Mouse (Mus musculus): ENCODE results near the gene Kmt2d. TPM values are rescaled to one million over a fixed set of nuclear protein-coding genes. Genes with fewer than 3 reads are reported as not detected.
A peak's percentile ranks its signal among the peaks of the same experiment; 100 is the strongest.

Gene Kmt2d
- polyA plus RNA-seq, 1 experiment from 2014 or later, result 8.7 TPM

- TF ChIP-seq EP300 (IDR thresholded peaks at IDR 0.05) (no peak), CTCF (IDR thresholded peaks at IDR 0.05) (no peak)
- DNase-seq (ENCODE audit: low spot score) (no peak), ATAC-seq (no peak)
- Histone ChIP-seq H3K4me3 (ENCODE audit: low read depth, low read length) (no peak overlapping the region), H3K27ac (ENCODE audit: low read length) (no peak overlapping the region), H3K4me2 (replicated peaks; ENCODE audit: low read depth, low read length) (no peak overlapping the region), H3K9ac (replicated peaks; ENCODE audit: low read depth) (no peak overlapping the region), H3K4me1 (ENCODE audit: insufficient read depth, low read depth, low read length) (0 out of 2 replicates have a peak, but pooled peaks cover 6% of the 10 kb centered on the region), H3K27me3 (replicated peaks; ENCODE audit: insufficient read depth, low read length) (no peaks in the 10 kb centered on the region), H3K9me3 (ENCODE audit: low read length) (no peaks in the 10 kb centered on the region), H3K36me3 (ENCODE audit: insufficient read depth, low read length) (peaks cover 8% of the 10 kb centered on the region; the same call in 1 of the 2 replicates)
- WGBS, result 89% methylated on average over 7 of the region's 7 CpGs
Measured at GRCm38 (mm10) chr15:98827611-98828011, 43.4 kb downstream of the Kmt2d start.

GRCm38 (mm10) chr15:98823434-98823833 is 47.6 kb downstream of the Kmt2d start:
- no peak overlapping the region for H3K27ac ChIP-seq (ENCODE audit: low read length)
- H3K9ac ChIP-seq (replicated peaks; ENCODE audit: low read depth), result no peak overlapping the region
- H3K36me3 ChIP-seq (ENCODE audit: insufficient read depth, low read length), result peaks cover 17% of the 10 kb centered on the region; the same call in 1 of the 2 replicates
- H3K4me3 ChIP-seq (ENCODE audit: low read depth, low read length), result no peak overlapping the region
- TF ChIP-seq CTCF (IDR thresholded peaks at IDR 0.05), result peak; percentile 41
- no peak for TF ChIP-seq EP300 (IDR thresholded peaks at IDR 0.05)
- no peaks in the 10 kb centered on the region for H3K27me3 ChIP-seq (replicated peaks; ENCODE audit: insufficient read depth, low read length)
- no peaks in the 10 kb centered on the region for H3K9me3 ChIP-seq (ENCODE audit: low read length)
- 69% methylated on average over 3 of the region's 3 CpGs for WGBS
- H3K4me1 ChIP-seq (ENCODE audit: insufficient read depth, low read depth, low read length), result no peaks in the 10 kb centered on the region
- no peak overlapping the region for H3K4me2 ChIP-seq (replicated peaks; ENCODE audit: low read depth, low read length)
- ATAC-seq, result no peak
- DNase-seq (ENCODE audit: low spot score), result no peak

GRCm38 (mm10) chr15:98822147-98822546 is 48.9 kb downstream of the Kmt2d start:
- Histone ChIP-seq H3K9ac (replicated peaks; ENCODE audit: low read depth) (no peak overlapping the region), H3K27ac (ENCODE audit: low read length) (no peak overlapping the region), H3K4me2 (replicated peaks; ENCODE audit: low read depth, low read length) (no peak overlapping the region), H3K4me3 (ENCODE audit: low read depth, low read length) (no peak overlapping the region), H3K27me3 (replicated peaks; ENCODE audit: insufficient read depth, low read length) (no peaks in the 10 kb centered on the region), H3K36me3 (ENCODE audit: insufficient read depth, low read length) (peaks cover 17% of the 10 kb centered on the region; the same call in 1 of the 2 replicates), H3K4me1 (ENCODE audit: insufficient read depth, low read depth, low read length) (no peaks in the 10 kb centered on the region), H3K9me3 (ENCODE audit: low read length) (no peaks in the 10 kb centered on the region)
- ATAC-seq, result no peak
- WGBS, result 89% methylated on average over 5 of the region's 5 CpGs
- no peak for TF ChIP-seq CTCF (IDR thresholded peaks at IDR 0.05)
- no peak for TF ChIP-seq EP300 (IDR thresholded peaks at IDR 0.05)
- DNase-seq (ENCODE audit: low spot score), result no peak

- no peak for DNase-seq (ENCODE audit: low spot score)
- Histone ChIP-seq H3K9ac (replicated peaks; ENCODE audit: low read depth) (no peak overlapping the region), H3K27me3 (replicated peaks; ENCODE audit: insufficient read depth, low read length) (no peaks in the 10 kb centered on the region), H3K4me3 (ENCODE audit: low read depth, low read length) (no peak overlapping the region), H3K4me1 (ENCODE audit: insufficient read depth, low read depth, low read length) (no peaks in the 10 kb centered on the region), H3K4me2 (replicated peaks; ENCODE audit: low read depth, low read length) (no peak overlapping the region), H3K9me3 (ENCODE audit: low read length) (no peaks in the 10 kb centered on the region), H3K27ac (ENCODE audit: low read length) (no peak overlapping the region), H3K36me3 (ENCODE audit: insufficient read depth, low read length) (peaks cover 17% of the 10 kb centered on the region; the same call in 1 of the 2 replicates)
- TF ChIP-seq CTCF (IDR thresholded peaks at IDR 0.05), result peak; percentile 54
- TF ChIP-seq EP300 (IDR thresholded peaks at IDR 0.05), result no peak
- WGBS, result 48% methylated on average over 10 of the region's 10 CpGs
- no peak for ATAC-seq
Measured at GRCm38 (mm10) chr15:98821403-98821802, 49.6 kb downstream of the Kmt2d start.

GRCm38 (mm10) chr15:98820937-98821336 is 50.1 kb downstream of the Kmt2d start:
- Histone ChIP-seq H3K27ac (ENCODE audit: low read length) (no peak overlapping the region), H3K9ac (replicated peaks; ENCODE audit: low read depth) (no peak overlapping the region), H3K9me3 (ENCODE audit: low read length) (no peaks in the 10 kb centered on the region), H3K4me1 (ENCODE audit: insufficient read depth, low read depth, low read length) (no peaks in the 10 kb centered on the region), H3K27me3 (replicated peaks; ENCODE audit: insufficient read depth, low read length) (no peaks in the 10 kb centered on the region), H3K4me3 (ENCODE audit: low read depth, low read length) (no peak overlapping the region), H3K36me3 (ENCODE audit: insufficient read depth, low read length) (peaks cover 17% of the 10 kb centered on the region; the same call in 1 of the 2 replicates), H3K4me2 (replicated peaks; ENCODE audit: low read depth, low read length) (no peak overlapping the region)
- ATAC-seq, result no peak
- DNase-seq (ENCODE audit: low spot score), result no peak
- WGBS, result 86% methylated on average over 4 of the region's 4 CpGs
- TF ChIP-seq EP300 (IDR thresholded peaks at IDR 0.05) (no peak), CTCF (IDR thresholded peaks at IDR 0.05) (no peak)

GRCm38 (mm10) chr15:98818171-98818570 is 52.8 kb downstream of the Kmt2d start:
- H3K9me3 ChIP-seq (ENCODE audit: low read length), result no peaks in the 10 kb centered on the region
- peaks cover 27% of the 10 kb centered on the region for H3K36me3 ChIP-seq (ENCODE audit: insufficient read depth, low read length)
- DNase-seq (ENCODE audit: low spot score), result no peak
- no peaks in the 10 kb centered on the region for H3K27me3 ChIP-seq (replicated peaks; ENCODE audit: insufficient read depth, low read length)
- no peak overlapping the region for H3K9ac ChIP-seq (replicated peaks; ENCODE audit: low read depth)
- no peak for ATAC-seq
- no peak overlapping the region for H3K27ac ChIP-seq (ENCODE audit: low read length)
- no peaks in the 10 kb centered on the region for H3K4me1 ChIP-seq (ENCODE audit: insufficient read depth, low read depth, low read length)
- no peak overlapping the region for H3K4me2 ChIP-seq (replicated peaks; ENCODE audit: low read depth, low read length)
- H3K4me3 ChIP-seq (ENCODE audit: low read depth, low read length), result no peak overlapping the region
- 91% methylated on average over 7 of the region's 7 CpGs for WGBS
- no peak; the same call in 1 of the 2 replicates for TF ChIP-seq CTCF (IDR thresholded peaks at IDR 0.05)
- TF ChIP-seq EP300 (IDR thresholded peaks at IDR 0.05), result no peak
